Mouse (Mus musculus) embryonic fibroblast, embryonic 13.5 days (primary cell): ENCODE measurements around the gene Prss46.

Source experiments
- CTCF ChIP-seq: IDR thresholded peaks from 2 replicates; pipeline ENCODE4 v1.5.1; 2011; ENCODE audit warnings: mild to moderate bottlenecking, control low read depth, low read length, moderate library complexity, borderline replicate concordance; ENCODE audit not compliant: insufficient read depth
- POLR2A ChIP-seq: IDR thresholded peaks from 2 replicates; pipeline ENCODE4 v1.6.1; 2011; ENCODE audit warnings: low read depth, mild to moderate bottlenecking, control low read depth, low read length, moderate library complexity

GRCm38 (mm10) chr9:110890026-110890783, 45.9 kb downstream of the Prss46 start:
- 0 out of 2 replicates have a peak, but pooled peaks have one; percentile 5 for TF ChIP-seq CTCF
- no peak for TF ChIP-seq POLR2A
